Mouse (Mus musculus) E14TG2a.4 (cell line): ENCODE measurements around the gene Wdtc1.

Experiments
- CTCF ChIP-seq: conservative IDR thresholded peaks from 2 replicates; pipeline ENCODE4 v1.5.1; 2014; ENCODE audit warnings: low read length
- NANOG ChIP-seq: IDR thresholded peaks from 2 replicates; pipeline ENCODE4 v1.6.1; 2014; ENCODE audit warnings: borderline replicate concordance, low read length, mixed read lengths
- POU5F1 ChIP-seq: IDR thresholded peaks from 2 replicates; pipeline ENCODE4 v1.6.1; 2014; ENCODE audit warnings: low read length, borderline replicate concordance

DNA sequence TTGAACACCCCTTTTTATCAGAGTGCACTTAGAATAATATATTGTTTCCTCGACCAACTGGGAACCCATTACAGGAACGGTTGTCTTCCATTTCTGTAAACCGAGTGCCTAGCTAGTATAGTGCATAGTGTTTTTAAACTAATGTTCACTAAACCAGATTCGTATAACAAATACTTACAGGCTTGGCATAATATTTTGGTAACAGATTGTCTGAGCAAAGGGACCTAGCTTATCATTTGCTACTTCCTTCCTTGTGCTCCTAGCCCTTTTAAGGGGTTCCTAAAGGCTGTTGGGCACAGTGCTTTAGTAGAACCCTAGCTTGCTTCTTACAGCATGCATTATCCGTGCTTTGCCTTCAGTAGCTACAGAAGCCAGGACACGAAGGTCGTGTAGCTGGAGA is 71.8 kb downstream of the Wdtc1 start:
- TF ChIP-seq CTCF (no peak), NANOG (no peak), POU5F1 (no peak)
